Mouse (Mus musculus): ENCODE data around the gene Srsf4. TPM values are rescaled to one million over a fixed set of nuclear protein-coding genes. Genes with fewer than 3 reads are reported as not detected.
A peak's percentile ranks its signal among the peaks of the same experiment; 100 is the strongest.

The Srsf4 gene
- total RNA-seq, 2 experiments from 2014 or later = 27.4 to 30.6 TPM

DNA sequence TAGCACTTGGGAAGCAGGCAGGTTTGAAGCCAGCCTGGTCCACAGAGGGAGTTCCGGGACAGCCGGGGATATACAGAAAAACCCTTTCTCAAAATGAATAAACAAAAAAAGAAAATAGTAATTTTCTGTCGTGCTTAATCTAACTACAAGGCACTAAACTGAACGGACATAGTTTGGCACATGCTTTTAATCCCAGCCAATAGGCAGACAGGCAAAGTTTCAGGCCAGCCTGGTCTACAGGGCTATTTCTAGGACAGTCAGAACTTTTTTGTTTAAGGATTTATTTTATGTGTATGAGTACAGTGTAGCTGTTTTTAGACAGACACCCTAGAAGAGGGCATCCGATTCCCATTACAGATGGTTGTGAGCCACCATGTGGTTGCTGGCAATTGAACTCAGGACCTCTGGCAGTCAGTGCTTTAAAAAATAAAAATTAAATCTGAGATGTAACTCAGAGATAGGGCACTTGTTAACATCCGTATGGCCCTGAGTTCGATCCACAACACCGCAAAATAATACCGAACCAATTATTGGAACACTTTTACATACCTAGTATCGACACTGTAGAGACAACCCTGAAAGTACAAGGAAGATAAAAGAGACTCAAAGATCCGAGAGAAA is 635 bp upstream of the Srsf4 start:
- no peak for DNase-seq

DNA sequence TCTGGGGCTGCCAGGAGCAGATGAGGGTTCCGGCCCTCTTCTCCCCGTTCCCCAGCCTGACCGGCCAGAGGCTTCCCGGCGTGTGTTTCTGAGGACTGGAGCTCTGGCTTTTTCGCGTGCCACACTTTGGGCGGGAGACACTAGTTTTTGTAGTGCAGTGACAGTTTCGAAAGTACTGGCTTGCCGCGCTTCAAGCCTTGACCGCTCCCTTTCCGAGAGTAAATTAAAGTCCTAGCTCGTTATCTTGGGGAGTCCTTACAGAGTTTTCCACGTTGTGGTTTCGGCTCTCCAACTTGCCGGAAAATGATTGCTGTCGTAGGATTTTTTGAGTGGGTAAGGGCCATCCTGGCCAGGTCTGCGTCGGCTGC is 736 bp downstream of the Srsf4 start:
- no peak for DNase-seq

DNA sequence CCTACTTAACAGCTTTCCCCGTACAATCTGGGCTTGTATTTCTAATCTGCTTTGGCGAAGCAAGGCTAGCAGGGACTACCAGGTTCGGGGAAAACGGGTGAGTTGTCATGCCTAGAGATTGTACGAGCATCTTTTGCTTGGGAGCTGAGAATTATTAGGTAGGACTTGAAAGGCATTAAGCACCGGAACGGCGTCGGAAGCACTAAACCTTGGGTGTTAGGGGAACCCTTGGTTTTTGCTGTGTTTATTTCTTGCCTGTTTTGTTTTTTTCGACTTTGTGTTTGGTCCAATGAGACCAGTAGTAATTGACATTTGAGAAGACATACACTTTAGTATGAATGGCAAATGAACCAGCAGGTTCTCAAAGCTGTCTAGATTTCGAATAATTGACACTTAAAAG is 1.1 kb downstream of the Srsf4 start:
- no peak for DNase-seq

DNA sequence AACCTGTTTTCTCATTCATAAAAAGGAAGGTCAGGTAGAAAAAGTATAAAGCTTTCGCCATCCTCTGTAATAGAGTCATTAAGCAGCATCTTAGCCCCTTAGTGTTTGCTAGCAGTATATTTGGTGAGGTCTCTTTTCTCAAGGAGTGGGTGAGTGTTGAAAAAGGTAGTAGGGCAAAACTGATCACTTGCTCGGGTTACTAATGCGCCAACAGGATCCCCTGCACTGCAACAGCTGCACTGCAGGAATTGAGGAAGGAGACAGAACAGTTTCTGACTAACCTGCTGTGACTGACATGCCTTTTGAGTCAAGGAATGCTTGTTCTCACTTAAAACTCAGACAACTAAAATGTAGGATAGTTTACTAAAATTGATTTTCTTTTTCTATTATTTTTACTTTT is 1.8 kb downstream of the Srsf4 start:
- no peak for DNase-seq

DNA sequence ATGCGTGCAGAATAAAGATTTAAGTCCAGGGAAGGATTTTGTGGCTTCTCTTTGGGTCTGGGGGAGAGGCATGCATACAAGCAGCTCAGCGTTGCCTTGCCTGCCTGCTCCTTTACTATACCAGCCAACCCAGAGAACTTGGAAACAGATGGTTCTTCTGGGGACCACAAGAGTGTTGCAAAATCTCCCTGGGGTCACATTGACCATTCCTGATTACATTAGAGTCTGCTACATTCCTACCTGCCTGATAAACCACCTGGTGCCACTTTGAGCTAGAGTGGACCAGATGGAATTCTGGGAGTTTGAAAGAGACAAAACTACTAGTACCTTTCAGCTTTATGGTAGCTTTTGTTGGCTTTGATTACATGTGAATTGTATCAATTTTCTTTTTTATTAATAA is 3.4 kb downstream of the Srsf4 start:
- DNase-seq = no peak

DNA sequence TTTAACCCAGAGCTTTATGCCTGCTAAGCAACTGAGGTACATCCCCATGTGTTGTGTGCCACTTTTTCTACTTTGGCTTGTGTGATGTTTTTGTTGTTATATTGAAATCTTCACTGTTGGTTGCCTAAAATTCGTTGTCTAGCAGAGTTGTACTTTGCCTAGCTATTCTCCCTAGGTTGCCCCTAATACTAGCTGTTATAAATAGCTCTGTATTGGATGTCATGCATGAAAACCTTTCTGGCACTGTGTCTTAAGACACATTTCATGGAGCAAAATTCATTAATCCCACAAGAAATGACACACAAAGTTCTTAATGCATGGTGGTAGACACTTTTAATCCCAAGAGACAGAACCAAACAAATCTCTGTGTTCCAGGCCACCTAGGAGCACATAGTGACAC is 6.3 kb downstream of the Srsf4 start:
- no peak for DNase-seq

DNA sequence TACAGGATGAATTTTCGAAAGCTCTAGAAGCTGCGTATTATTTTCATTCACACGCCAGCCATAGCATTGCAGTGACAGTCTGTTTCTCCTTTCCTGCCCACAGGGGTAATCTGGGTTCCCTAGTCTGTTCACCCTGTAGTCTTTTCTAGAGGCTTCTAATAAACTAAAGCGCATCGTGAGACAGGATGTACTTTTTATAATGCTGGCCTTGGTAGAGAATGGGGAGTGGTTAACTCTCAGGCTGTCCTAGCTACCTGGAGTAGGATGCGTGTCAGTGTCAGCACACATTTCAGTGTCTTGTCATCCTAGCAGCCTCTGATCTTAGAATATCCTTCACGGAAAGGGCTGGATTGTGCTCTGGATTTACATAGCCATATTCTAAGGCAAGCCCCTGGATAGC is 7.9 kb downstream of the Srsf4 start:
- no peak for DNase-seq

DNA sequence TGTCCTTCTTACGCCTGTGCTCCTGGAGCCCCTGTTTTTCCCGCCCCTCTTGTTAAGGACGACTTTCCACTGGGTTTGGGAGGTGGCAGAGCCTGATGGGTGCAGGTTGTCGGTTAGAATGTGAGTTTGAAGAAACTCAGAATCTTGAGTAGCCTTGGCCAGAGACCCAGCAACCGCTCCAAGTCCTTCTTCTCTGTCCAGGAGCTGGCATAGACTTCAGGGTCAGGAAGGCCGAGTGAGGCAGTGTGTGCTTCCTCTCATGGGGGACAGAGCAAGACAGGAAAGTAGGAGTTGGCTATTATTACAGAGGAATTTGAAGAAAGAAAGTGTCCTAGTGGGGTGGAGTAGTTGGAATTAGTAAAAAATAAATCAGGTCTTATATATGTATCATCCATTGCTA is 10.2 kb downstream of the Srsf4 start:
- DNase-seq = peak; percentile 30

DNA sequence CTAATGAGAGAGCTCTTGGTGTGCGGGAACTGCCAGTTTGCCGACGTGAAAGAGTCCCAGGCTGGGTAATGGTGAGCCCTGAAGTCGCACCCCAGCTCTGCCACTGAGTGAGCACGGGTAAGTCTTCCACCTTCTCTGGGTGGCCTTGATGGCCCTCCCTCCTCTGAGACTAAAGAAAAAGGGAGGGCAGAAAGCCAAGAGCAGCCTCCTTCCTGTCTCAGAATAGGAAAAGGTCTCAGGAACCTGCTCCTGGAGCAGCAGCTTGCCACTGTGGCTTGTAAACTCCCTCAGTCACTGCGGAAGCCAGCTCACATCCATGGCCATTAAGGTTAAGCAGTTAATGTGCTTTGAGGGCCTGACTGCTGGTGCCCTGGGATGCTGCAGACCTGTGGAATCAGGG is 12.0 kb downstream of the Srsf4 start:
- no peak for DNase-seq

DNA sequence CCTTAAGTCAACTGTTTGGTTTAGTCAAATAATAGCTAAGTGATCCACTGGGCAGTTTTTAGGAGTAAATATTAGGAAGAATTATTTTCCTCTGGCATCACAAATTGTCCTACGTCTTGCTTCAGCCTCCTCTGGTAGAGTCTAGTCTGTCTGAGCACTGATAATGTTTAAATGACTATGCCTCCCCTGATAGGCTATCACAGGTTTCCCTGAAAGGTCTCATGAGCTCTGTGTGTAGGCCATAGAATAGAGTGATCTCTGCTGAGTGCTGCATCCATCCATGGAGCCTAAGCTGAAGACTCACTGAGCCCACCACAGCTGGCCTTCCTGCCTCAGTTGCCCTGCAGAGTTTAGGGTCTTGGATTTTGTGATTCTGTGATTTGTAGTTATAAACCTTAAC is 15.1 kb downstream of the Srsf4 start:
- no peak for DNase-seq

DNA sequence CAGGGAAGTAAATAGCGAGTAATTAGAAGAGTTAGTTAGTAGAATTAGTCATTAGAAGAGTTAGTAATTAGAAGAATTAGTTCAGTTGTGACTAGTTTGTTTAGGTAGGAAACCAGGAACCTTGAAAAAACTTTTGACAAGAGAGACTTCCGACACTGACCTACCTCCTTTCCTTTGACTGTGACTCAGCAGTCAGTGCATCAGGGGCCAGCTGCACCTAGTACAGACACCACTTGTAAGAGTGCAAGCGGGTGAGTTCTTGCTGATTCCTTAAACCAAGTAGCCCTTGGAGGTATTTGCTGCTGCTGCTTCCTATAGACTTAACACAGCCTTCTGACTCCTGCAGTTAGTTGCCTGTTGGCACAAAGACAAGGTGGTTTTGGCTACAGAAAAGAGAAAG is 17.3 kb downstream of the Srsf4 start:
- DNase-seq = no peak

DNA sequence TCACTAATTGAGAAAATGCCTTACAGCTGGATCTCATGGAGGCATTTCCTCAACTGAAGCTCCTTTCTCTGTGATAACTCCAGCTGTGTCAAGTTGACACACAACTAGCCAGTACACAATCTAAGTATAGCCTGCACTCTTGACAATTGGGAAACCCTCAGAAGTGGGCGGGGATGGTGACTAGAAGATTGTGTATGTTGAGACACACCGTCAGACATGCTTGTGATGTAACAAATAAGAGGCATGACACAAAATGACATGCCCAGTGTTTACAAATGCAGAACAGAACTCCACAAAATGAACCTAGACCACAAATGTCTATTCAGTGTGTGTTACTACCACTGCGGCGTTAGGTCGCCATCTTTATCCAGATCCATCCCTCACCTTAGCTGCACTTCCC is 23.7 kb downstream of the Srsf4 start:
- no peak for DNase-seq

DNA sequence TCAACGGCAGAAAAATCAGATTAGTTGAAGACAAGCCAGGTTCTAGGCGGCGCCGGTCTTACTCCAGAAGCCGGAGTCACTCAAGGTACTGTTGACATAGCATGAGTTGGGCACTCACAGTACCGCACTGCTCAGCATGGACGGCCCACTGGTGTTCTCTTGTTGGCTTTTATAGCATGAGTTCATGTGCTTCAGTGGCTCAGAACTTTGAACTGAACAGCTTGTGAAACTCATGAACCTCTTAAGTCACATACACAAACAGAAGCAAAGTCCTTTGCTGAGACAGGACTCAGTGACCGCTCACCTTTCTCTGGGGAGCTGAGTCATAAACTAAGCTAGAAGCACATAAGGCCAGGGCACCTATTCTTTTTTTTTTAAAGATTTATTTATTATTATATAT is 24.4 kb downstream of the Srsf4 start:
- no peak for DNase-seq

DNA sequence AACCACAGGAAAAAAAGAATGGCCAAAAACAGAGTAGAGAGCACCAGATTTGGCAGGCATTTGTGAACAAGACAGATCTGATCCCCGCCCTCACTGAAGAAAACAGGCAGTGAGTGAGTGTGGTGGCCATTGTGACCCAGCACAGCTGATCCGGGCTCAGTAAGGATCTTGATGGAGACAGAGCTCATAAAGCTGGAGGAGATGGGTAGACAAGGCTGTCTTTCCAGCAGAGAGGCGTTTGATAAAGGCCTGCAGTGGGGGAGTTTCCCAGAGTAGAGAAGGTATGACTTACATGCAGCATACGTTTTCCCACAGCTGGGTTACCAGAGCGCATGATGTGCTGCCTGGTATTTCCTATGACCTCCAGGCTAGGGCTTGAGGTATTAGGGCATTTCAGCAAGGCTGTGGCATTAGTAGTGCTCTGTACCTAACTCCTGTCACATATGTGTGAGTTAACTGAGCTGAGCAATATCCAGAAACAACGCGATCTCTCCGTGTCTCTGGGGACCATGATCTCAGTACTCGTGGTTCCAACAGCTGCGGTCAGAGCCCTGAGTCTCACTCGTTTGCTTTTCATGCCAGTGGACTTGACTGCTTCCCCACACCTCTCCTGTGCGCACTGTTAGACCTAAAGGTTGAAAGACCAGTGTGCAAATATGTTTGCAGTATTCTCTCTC is 25.2 kb downstream of the Srsf4 start:
- DNase-seq = no peak

DNA sequence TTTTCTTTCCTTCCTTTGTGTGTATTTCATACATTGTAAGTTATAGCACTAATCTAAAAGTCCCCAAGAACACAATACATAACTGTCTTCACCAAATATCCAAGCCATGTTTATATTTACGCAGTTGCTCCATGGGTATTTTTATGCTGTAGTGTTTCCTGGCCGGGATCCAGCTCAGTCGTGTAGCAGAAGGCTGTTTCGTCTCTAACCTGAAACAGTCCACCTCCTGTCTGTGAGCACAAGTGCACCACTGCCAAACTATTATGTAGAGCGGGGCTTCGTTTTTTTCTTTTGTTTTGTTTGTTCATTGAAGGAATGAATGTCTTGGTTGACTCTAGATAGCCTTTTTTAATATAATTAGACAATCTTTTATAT is 25.8 kb downstream of the Srsf4 start:
- no peak for DNase-seq

DNA sequence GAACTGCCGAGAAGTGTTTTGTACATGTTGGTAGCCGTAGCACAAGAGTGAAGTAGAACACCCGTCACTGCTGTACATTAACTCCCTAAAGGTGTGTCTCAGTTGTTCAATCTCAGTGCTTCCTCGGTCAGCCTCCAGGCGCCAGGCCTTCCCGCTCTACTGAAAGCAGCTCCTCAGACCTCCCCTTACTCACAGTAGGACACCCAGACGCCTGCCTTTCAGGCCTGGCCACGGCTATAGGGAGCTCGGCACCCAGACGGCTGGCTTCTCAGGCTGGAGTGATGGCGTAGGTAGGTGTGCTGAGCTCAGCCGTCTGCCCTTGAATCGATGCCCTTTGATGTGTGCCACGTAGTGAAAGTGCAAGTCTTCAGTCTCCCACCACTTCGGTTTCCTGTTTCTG is 27.7 kb downstream of the Srsf4 start:
- DNase-seq = no peak

DNA sequence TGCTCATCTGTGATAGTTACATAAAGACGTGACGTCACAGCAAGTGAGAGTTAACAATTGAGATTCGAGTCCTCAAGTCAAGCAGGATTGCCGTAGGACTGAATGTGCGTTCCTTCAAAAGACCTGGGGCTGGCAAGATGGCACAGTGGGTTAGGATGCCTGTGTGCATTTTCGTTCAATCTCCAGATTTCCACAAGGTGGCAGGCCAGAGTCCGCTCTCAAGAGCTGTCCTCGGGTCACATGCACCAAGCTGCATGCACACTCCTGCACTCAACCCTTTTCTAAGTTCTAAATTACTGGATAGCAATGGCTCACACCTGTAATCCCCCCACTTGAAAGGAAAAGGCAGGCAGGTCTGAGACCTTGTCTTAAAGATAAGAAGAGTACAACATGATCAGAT is 31.1 kb downstream of the Srsf4 start:
- no peak for DNase-seq

DNA sequence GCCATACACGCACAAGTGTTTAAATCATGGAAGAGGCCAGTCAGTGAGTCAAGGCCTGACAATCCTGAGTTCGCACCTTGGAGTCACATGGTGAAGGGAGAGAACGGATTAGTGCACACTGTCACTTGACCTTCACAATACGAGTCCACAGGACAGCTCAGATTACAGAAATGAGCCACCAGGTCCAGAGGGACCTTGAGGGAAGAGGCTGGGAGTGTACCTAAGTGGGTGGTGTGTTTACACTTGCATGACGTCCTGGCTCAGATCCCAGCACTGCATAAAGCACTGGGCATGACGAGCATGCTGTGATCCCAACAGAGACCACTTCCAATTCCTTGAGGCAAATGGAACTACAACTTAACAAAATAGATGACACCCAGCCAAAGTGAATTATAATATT is 33.0 kb downstream of the Srsf4 start:
- no peak for DNase-seq

DNA sequence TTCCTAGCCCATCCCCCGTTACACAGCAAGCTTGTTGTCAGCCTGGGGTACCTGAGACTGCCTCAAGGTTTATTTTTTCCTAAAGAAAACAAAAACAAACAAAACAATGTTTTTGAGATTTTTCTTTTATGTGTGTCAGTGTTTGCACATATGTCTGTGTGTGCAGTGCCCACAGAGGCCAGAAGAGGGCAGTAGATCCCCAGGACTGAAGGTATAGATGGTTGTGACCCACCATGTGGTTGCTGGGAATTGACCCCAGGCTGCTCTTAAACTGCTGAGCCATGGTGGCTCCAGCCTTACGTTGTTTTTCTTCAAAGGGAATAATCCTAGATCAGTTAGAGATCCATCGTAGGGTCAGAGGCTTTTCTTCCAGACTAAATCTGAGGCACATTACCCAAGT is 34.5 kb downstream of the Srsf4 start:
- DNase-seq = no peak

DNA sequence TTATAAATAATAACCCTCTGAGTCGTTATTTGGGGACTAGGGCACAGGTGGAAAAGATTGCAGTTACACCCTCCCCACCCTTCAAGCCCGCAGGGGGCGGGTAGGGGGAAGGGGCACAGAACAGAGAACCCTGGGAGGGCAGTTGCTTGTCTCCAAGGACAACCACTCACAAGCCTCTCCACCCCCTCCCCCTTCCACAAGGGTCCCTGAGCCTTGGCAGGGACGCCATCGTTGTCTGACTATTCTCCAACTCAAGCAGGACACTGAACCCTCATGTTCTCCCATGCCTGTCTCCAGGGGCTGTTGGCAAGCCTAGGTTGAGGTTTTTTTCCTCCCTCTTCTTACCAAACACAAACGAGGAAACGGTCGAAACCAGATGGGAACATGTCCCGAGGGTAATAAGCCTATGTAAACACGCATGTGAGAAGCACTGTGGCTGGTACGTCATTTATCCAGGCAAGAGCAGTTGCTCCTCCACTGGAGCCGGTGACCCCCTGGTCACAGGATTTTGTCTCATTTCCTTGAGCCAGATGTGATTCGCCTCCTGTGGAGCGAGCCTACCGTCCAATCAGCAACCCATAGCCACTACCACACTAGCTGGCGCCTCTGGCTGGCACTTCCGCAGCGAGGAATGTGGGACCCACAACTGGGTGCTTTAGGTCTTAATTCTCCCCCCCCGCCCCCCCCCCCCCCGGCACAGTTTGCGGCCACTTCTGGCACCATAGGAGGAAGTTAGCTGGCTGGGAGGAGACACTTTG is 37.0 kb downstream of the Srsf4 start:
- DNase-seq = no peak

DNA sequence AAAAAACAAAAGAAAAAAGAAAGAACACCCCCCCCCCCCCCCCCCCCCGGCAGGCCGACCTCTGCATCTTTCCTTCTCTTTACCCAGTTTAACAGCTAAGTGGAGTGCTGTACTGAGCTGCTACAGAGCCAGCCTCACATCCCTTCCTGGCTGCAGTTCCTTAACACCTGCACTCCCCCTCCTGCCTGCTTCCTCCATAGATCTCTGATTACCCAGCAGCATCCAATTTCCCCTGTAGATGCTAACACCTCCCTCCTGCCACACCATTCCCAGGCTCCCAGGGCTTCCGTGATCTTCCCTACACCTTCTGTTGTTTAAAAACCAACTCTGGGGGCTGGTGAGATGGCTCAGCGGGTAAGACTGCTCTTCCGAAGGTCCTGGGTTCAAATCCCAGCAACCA is 38.1 kb downstream of the Srsf4 start:
- DNase-seq = no peak

DNA sequence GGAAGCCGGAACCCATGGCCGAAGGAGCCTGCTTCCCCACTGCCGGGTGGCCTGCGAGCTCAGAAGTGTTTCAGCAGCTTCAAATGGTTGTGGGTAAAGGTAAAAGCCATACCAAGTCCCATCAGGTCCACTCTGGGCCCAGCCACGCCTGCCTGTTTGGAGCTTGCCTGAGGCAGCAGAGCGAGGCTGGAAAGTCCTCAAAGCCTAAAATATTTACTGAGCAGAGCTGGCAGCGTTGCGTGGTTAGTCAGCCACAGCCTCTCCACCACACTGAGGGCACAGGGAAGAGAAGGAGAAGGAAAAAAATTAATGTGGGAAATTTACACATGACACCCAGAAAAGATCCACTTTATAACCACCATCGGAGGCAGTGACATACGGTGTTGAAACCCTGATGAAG is 40.1 kb downstream of the Srsf4 start:
- DNase-seq = no peak

DNA sequence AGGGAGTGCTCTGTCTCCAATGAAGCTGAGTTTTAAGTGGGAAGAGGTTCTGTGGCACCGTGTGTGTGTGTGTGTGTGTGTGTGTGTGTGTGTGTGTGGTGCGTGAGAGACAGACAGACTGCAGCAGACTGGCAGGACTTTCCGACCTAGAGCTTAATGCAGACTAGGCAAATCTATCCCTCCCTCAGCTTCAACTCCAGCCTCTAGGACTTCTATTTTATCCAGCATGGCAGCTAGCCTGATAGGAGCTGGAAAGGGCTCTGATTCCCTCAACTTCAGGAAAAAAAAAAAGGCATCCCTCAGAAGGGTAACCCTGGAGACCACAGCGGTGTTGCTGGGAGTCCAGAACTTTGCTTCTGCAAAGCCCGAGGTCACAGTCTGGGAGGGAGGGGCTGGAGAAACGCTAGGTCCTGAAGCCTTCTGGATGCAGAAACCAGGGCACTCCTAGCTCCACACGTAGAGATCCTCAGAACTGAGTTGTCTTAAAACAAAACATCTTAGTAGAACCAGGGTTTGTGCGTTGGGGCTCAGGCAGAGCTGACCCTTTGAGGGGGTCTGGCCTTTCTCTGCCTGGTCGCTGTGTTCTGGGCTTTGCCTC is 40.7 kb downstream of the Srsf4 start:
- no peak for DNase-seq
